25 mouse cellular contexts compared by ENCODE assay signal in genomic region chr16:16930326-16930725, GRCm38 (mm10). TPM values are rescaled to one million over a fixed set of nuclear protein-coding genes. Genes with fewer than 3 reads are reported as not detected.
A peak's percentile ranks its signal among the peaks of the same experiment; 100 is the strongest.
DNase-seq lines count a peak whose midpoint lies in the region; ATAC-seq and TF ChIP-seq lines count a peak whose summit lies in the region.
"Had no signal": no experiment of that assay in that cellular context is flagged by ENCODE, and none has a peak within 500 bp of the region (broad histone marks: within the 10 kb centered on the region; RNA-seq: fewer than 3 reads in every experiment).

No protein-coding gene starts in this region.

- ATAC-seq in frontal cortex, adult (ENCODE audit: low TSS enrichment), result peak; percentile 0; the same call in 1 of the 2 replicates
- ATAC-seq: activated CD4-positive, CD25-positive, alpha-beta regulatory T cell, adult 4 months; intestine, postnatal 0 days had no signal

- no peak for DNase-seq in frontal cortex, postnatal 10 days (ENCODE audit: low spot score in 2 of 2)
- DNase-seq in layer of hippocampus, adult 2 months (ENCODE audit: low spot score in 2 of 2), result no peak
- DNase-seq in layer of hippocampus, adult 9-11 months, result no peak
- DNase-seq: adrenal gland, adult 2 months; adrenal gland, postnatal 36 days; cerebellum, adult 18-20 months; heart, postnatal 36 days; kidney, adult 9 months; kidney, postnatal 25 days; liver; lung, adult 2 months; lung, postnatal 14 days had no signal

- no peak for TF ChIP-seq CTCF in layer of hippocampus, adult 2 months (conservative IDR thresholded peaks at IDR 0.05)
- no peak for TF ChIP-seq CTCF in cortical plate, adult 2 months (IDR thresholded peaks at IDR 0.05; ENCODE audit: extremely low read depth, insufficient read depth, low read length)
- no peak for TF ChIP-seq CTCF in olfactory bulb, adult 2 months (IDR thresholded peaks at IDR 0.05; ENCODE audit: insufficient read depth, low read depth, low read length)

- 48% methylated on average over 3 of the region's 3 CpGs for WGBS in olfactory bulb, adult 2 months

- H3K27ac ChIP-seq in layer of hippocampus, adult 2 months, result peak overlapping the region; percentile 94
- H3K27ac ChIP-seq in cortical plate, adult 2 months (ENCODE audit: insufficient read depth, low read length), result peak overlapping the region; percentile 83
- peak overlapping the region; percentile 94 for H3K27ac ChIP-seq in olfactory bulb, adult 2 months (ENCODE audit: insufficient read depth, low read depth, low read length)
- H3K27ac ChIP-seq: embryonic facial prominence, embryonic 10.5 days; embryonic facial prominence, embryonic 15.5 days; heart, embryonic 15.5 days; hindbrain, embryonic 12.5 days; liver, embryonic 14.5 days had no signal

- no peak overlapping the region for H3K4me3 ChIP-seq in layer of hippocampus, adult 2 months
- no peak overlapping the region for H3K4me3 ChIP-seq in cortical plate, adult 2 months (ENCODE audit: insufficient read depth, low read length)
- H3K4me3 ChIP-seq in olfactory bulb, adult 2 months (ENCODE audit: insufficient read depth, low read depth, low read length), result no peak overlapping the region
- H3K4me3 ChIP-seq: embryonic facial prominence, embryonic 10.5 days; embryonic facial prominence, embryonic 15.5 days; heart, embryonic 15.5 days; hindbrain, embryonic 12.5 days had no signal

- no peak for TF ChIP-seq POLR2A in cortical plate, adult 2 months (IDR thresholded peaks at IDR 0.05; ENCODE audit: extremely low read depth, insufficient read depth, low read length)
- TF ChIP-seq POLR2A in olfactory bulb, adult 2 months (IDR thresholded peaks at IDR 0.05; ENCODE audit: insufficient read depth, low read depth, low read length), result no peak

- H3K4me1 ChIP-seq in cortical plate, adult 2 months (ENCODE audit: control insufficient read depth, insufficient read depth, low read length), result peaks cover 9% of the 10 kb centered on the region; the same call in 1 of the 2 replicates
- peaks cover 39% of the 10 kb centered on the region for H3K4me1 ChIP-seq in olfactory bulb, adult 2 months (ENCODE audit: control insufficient read depth, insufficient read depth, low read length)
- H3K4me1 ChIP-seq: embryonic facial prominence, embryonic 10.5 days; embryonic facial prominence, embryonic 15.5 days; heart, embryonic 15.5 days; hindbrain, embryonic 12.5 days had no signal

RNA-seq across cellular contexts. Expression of gene Ppm1f, which starts 34.1 kb away (rescaled TPM):
- total RNA-seq in layer of hippocampus, adult 2 months (2021), result 10 to 100 TPM; 45.5 to 51.4 TPM
- 41.7 and 43.9 TPM in 2 replicates for polyA plus RNA-seq in cortical plate, adult 2 months (2012; rRNA removed)
- not detected in 2 replicates for polyA plus RNA-seq in olfactory bulb, adult 2 months (2012; ENCODE audit: insufficient read depth, insufficient read length, low replicate concordance, missing spikeins)

RNA-seq across cellular contexts. Expression of gene Mapk1, which starts 52.9 kb away (rescaled TPM):
- total RNA-seq in layer of hippocampus, adult 2 months (2021), result 100 to 1,000 TPM; 522 to 547 TPM
- polyA plus RNA-seq in cortical plate, adult 2 months (2012; rRNA removed), result 291 and 296 TPM in 2 replicates
- polyA plus RNA-seq in olfactory bulb, adult 2 months (2012; ENCODE audit: insufficient read depth, insufficient read length, low replicate concordance, missing spikeins), result 179 and 489 TPM in 2 replicates

RNA-seq across cellular contexts. Expression of gene Vpreb1, which starts 59.7 kb away (rescaled TPM):
- total RNA-seq in layer of hippocampus, adult 2 months (2021), result under 1 TPM; 0.49 to 0.51 TPM
- 0.38 and 0.47 TPM in 2 replicates for polyA plus RNA-seq in cortical plate, adult 2 months (2012; rRNA removed)
- not detected in 2 replicates for polyA plus RNA-seq in olfactory bulb, adult 2 months (2012; ENCODE audit: insufficient read depth, insufficient read length, low replicate concordance, missing spikeins)
- total RNA-seq: gastrocnemius, adult 8-10 months; heart, adult 8-10 months; heart, postnatal 36 days; layer of hippocampus, adult 18-20 months had no signal

RNA-seq across cellular contexts. Expression of gene Top3b, which starts 59.8 kb away (rescaled TPM):
- total RNA-seq in layer of hippocampus, adult 2 months (2021), result 10 to 100 TPM; 69.9 to 75.5 TPM
- polyA plus RNA-seq in cortical plate, adult 2 months (2012; rRNA removed), result 81.7 and 86.5 TPM in 2 replicates
- not detected in 2 replicates for polyA plus RNA-seq in olfactory bulb, adult 2 months (2012; ENCODE audit: insufficient read depth, insufficient read length, low replicate concordance, missing spikeins)
